Mouse (Mus musculus) C2C12 (cell line): ENCODE measurements around the gene Gtf2ird2.

ENCODE experiments used
- CTCF ChIP-seq: IDR thresholded peaks from one replicate; pipeline ENCODE4 v1.5.1; 2011; ENCODE audit not compliant: control insufficient read depth, insufficient read depth, insufficient read length
- MAX ChIP-seq: IDR thresholded peaks from one replicate; pipeline ENCODE4 v1.6.1; 2011; ENCODE audit warnings: mild to moderate bottlenecking, control low read depth
- USF1 ChIP-seq: IDR thresholded peaks from one replicate; pipeline ENCODE4 v1.6.1; 2011; ENCODE audit warnings: low read depth, mild to moderate bottlenecking, control low read depth, moderate library complexity

- TF ChIP-seq CTCF = no peak
- TF ChIP-seq USF1 = no peak
- no peak for TF ChIP-seq MAX
These were observed 48.7 kb downstream of the Gtf2ird2 start for GRCm38 (mm10) chr5:134232568-134232967.
